Mouse (Mus musculus) stomach, postnatal 0 days (tissue): ENCODE measurements around the gene Abcc2. TPM values are rescaled to one million over a fixed set of nuclear protein-coding genes. Genes with fewer than 3 reads are reported as not detected.

Source experiments
- ATAC-seq: fragments of 200-750 bp; cut with Nextera tagmentation; 2 replicates; pipeline ENCODE4 v1.8.0; 2017; ENCODE audit not compliant: low FRiP score, low TSS enrichment
- DNase-seq: peaks from one replicate; pipeline ENCODE4 v3.0.0-alpha.2; 2016; ENCODE audit warnings: low spot score
- H3K27ac ChIP-seq: fragments of 300-500 bp; sonication (generic); replicated peaks from 2 replicates; pipeline ENCODE4 v1.5.1; 2014; ENCODE audit warnings: mild to moderate bottlenecking, control low read depth
- H3K27me3 ChIP-seq: fragments of 300-500 bp; sonication (generic); 2 replicates; pipeline ENCODE4 v1.6.1; 2014; ENCODE audit warnings: low read length; ENCODE audit not compliant: control insufficient read depth, insufficient read depth
- H3K36me3 ChIP-seq: fragments of 300-500 bp; sonication (generic); 2 replicates; pipeline ENCODE4 v1.6.1; 2014; ENCODE audit warnings: low read length, mixed read lengths; ENCODE audit not compliant: control insufficient read depth, insufficient read depth
- H3K4me1 ChIP-seq: fragments of 300-500 bp; sonication (generic); replicated peaks from 2 replicates; pipeline ENCODE4 v1.6.1; 2014; ENCODE audit warnings: antibody characterized with exemption; ENCODE audit not compliant: control insufficient read depth, insufficient read depth
- H3K4me2 ChIP-seq: fragments of 300-500 bp; sonication (generic); replicated peaks from 2 replicates; pipeline ENCODE4 v1.6.1; 2014; ENCODE audit warnings: low read depth, mild to moderate bottlenecking, control low read depth, moderate library complexity
- H3K4me3 ChIP-seq: fragments of 300-500 bp; sonication (generic); 2 replicates; pipeline ENCODE4 v1.5.1; 2014; ENCODE audit warnings: low read depth, low read length, control low read depth
- H3K9ac ChIP-seq: fragments of 300-500 bp; sonication (generic); 2 replicates; pipeline ENCODE4 v1.6.1; 2014; ENCODE audit warnings: mild to moderate bottlenecking, low read length, control low read depth, mixed read lengths
- H3K9me3 ChIP-seq: fragments of 300-500 bp; sonication (generic); 2 replicates; pipeline ENCODE4 v1.6.1; 2016; ENCODE audit warnings: low read length; ENCODE audit not compliant: control insufficient read depth
- CTCF ChIP-seq: IDR thresholded peaks from 2 replicates; pipeline ENCODE4 v1.5.1; 2016; ENCODE audit warnings: antibody characterized with exemption, low read depth, mild to moderate bottlenecking, moderate library complexity
- EP300 ChIP-seq: optimal IDR thresholded peaks from 2 replicates; pipeline ENCODE3; 2016; ENCODE audit warnings: antibody characterized with exemption
- WGBS: fragments of 180-500 bp; shearing (Covaris S2); extraction: QIAGEN DNeasy Blood & Tissue Kit; methylation state at CpG from one replicate; pipeline ENCODE4 v1.1.7; 2014; 5-methylcytosine and 5-hydroxymethylcytosine counted together
- polyA plus RNA-seq: library from polyadenylated mRNA; unstranded; fragments of >200 nt; fragmentation: Nextera tagmentation; extraction: Ambion mirVana; gene quantifications from 2 replicates; pipeline ENCODE4 v1.2.1, GENCODE M21; 2015

Gene Abcc2
- 0.12 and 0.15 TPM in 2 replicates for polyA plus RNA-seq

DNA sequence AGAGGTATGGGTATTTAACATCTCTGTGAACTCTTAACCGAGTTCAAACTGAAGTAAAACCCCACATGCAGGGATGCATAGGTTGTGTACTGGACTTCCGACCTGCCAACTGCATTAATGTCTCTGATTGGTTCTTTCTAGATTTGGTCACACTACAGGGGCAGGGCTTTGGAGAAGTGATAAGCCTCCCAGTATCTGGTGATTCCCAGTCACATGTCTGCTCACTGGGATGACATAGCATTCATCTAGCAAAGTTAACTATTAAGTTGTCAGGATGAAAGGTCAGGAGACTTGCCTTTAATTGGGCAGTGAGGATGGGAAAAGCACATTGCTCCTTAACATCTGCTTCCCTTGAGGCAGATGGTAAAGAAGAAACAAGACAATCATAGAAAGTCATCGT lies at the start of gene Abcc2:
Gene Abcc2, plus strand, starts transcription at position 213 of the 400 bp plus-strand sequence.
- Histone ChIP-seq H3K36me3 (no peaks in the 10 kb centered on the region), H3K4me3 (no peak within 1 kb of the TSS), H3K9me3 (no peaks in the 10 kb centered on the region), H3K27ac (no peak within 1 kb of the TSS), H3K27me3 (no peaks in the 10 kb centered on the region), H3K4me1 (no peaks in the 10 kb centered on the region), H3K9ac (no peak within 1 kb of the TSS), H3K4me2 (no peak within 1 kb of the TSS)
- DNase-seq = no peak
- 82% methylated on average over 3 of the region's 3 CpGs for WGBS
- TF ChIP-seq CTCF (no peak), EP300 (no peak)
- no peak for ATAC-seq

GRCm38 (mm10) chr19:43738409-43738808 lies 43.6 kb upstream of the Abcc2 start:
- H3K4me2 ChIP-seq = no peak overlapping the region
- no peak for TF ChIP-seq CTCF
- no peak for TF ChIP-seq EP300
- no peak for DNase-seq
- no peak for ATAC-seq
- H3K27ac ChIP-seq = no peak overlapping the region
- H3K9me3 ChIP-seq = no peaks in the 10 kb centered on the region
- H3K4me1 ChIP-seq = no peaks in the 10 kb centered on the region
- H3K4me3 ChIP-seq = no peak overlapping the region
- no peaks in the 10 kb centered on the region for H3K27me3 ChIP-seq
- WGBS = 96% methylated on average over 10 of the region's 10 CpGs
- peaks cover 37% of the 10 kb centered on the region for H3K36me3 ChIP-seq
- no peak overlapping the region for H3K9ac ChIP-seq

DNA sequence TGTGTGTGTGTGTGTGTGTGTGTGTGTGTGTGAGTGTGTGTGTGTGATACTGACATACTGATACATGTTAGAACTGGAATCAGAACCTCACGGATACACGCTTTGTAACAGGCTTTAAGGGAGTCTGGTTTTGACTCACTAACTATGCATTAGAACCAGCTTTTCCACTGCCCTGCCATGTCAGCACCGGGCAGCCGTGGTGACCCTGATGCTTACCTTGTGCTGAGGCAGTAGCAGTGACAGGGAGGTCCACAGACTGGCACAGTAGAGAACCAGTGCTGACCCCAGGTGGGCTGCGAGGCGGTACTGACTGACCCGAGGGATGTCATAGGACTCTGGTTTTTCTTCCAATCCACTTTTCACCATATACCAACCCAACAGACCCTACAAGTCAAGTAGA lies 38.6 kb upstream of the Abcc2 start:
- peaks cover 27% of the 10 kb centered on the region for H3K36me3 ChIP-seq
- WGBS = 92% methylated on average over 7 of the region's 7 CpGs
- H3K9me3 ChIP-seq = no peaks in the 10 kb centered on the region
- no peak overlapping the region for H3K27ac ChIP-seq
- no peaks in the 10 kb centered on the region for H3K27me3 ChIP-seq
- H3K4me2 ChIP-seq = no peak overlapping the region
- TF ChIP-seq CTCF (no peak), EP300 (no peak)
- no peak overlapping the region for H3K9ac ChIP-seq
- no peak overlapping the region for H3K4me3 ChIP-seq
- ATAC-seq = no peak
- no peak for DNase-seq
- H3K4me1 ChIP-seq = no peaks in the 10 kb centered on the region

GRCm38 (mm10) chr19:43745740-43746139 lies 36.3 kb upstream of the Abcc2 start:
- no peaks in the 10 kb centered on the region for H3K27me3 ChIP-seq
- no peak for DNase-seq
- no peaks in the 10 kb centered on the region for H3K9me3 ChIP-seq
- peaks cover 17% of the 10 kb centered on the region for H3K36me3 ChIP-seq
- 93% methylated on average over 3 of the region's 3 CpGs for WGBS
- TF ChIP-seq EP300 = no peak
- TF ChIP-seq CTCF = no peak
- H3K4me2 ChIP-seq = no peak overlapping the region
- H3K27ac ChIP-seq = no peak overlapping the region
- no peak for ATAC-seq
- no peak overlapping the region for H3K4me3 ChIP-seq
- no peak overlapping the region for H3K9ac ChIP-seq
- no peaks in the 10 kb centered on the region for H3K4me1 ChIP-seq

- Histone ChIP-seq H3K4me1 (no peaks in the 10 kb centered on the region), H3K9me3 (no peaks in the 10 kb centered on the region), H3K4me2 (no peak overlapping the region), H3K27me3 (no peaks in the 10 kb centered on the region), H3K9ac (no peak overlapping the region), H3K4me3 (no peak overlapping the region), H3K36me3 (peaks cover 13% of the 10 kb centered on the region), H3K27ac (no peak overlapping the region)
- TF ChIP-seq CTCF (no peak), EP300 (no peak)
- ATAC-seq (no peak), DNase-seq (no peak)
- 81% methylated on average over 4 of the region's 4 CpGs for WGBS
Measured at GRCm38 (mm10) chr19:43747877-43748276, 34.1 kb upstream of the Abcc2 start.

GRCm38 (mm10) chr19:43750008-43750407 lies 32.0 kb upstream of the Abcc2 start:
- H3K9ac ChIP-seq = no peak overlapping the region
- H3K36me3 ChIP-seq = peaks cover 13% of the 10 kb centered on the region
- no peak for ATAC-seq

More at GRCm38 (mm10) chr19:43750008-43750407, 32.0 kb upstream of the Abcc2 start:
- no peak for DNase-seq
- Histone ChIP-seq H3K27ac (no peak overlapping the region), H3K9me3 (no peaks in the 10 kb centered on the region), H3K4me2 (no peak overlapping the region), H3K27me3 (no peaks in the 10 kb centered on the region), H3K4me1 (no peaks in the 10 kb centered on the region), H3K4me3 (no peak overlapping the region)
- TF ChIP-seq CTCF (no peak), EP300 (no peak)
- WGBS = 90% methylated on average over 2 of the region's 2 CpGs
